Mouse (Mus musculus) lung, postnatal 0 days (tissue): ENCODE results near the gene Gpr33. TPM values are rescaled to one million over a fixed set of nuclear protein-coding genes. Genes with fewer than 3 reads are reported as not detected.

Experiments
- ATAC-seq: fragments of 200-750 bp; cut with Nextera tagmentation; 2 replicates; pipeline ENCODE4 v1.8.0; 2017; ENCODE audit warnings: moderate library complexity
- DNase-seq: peaks from one replicate; pipeline ENCODE4 v3.0.0-alpha.2; 2016; ENCODE audit warnings: low spot score
- H3K27ac ChIP-seq: fragments of 300-500 bp; sonication (generic); 2 replicates; pipeline ENCODE4 v1.5.1; 2014; ENCODE audit warnings: antibody characterized with exemption, mild to moderate bottlenecking, low read length, mixed read lengths
- H3K27me3 ChIP-seq: fragments of 300-500 bp; sonication (generic); replicated peaks from 2 replicates; pipeline ENCODE4 v1.6.1; 2014; ENCODE audit warnings: low read length, mixed read lengths; ENCODE audit not compliant: insufficient read depth
- H3K36me3 ChIP-seq: fragments of 300-500 bp; sonication (generic); 2 replicates; pipeline ENCODE4 v1.6.1; 2014; ENCODE audit warnings: low read length, mixed read lengths; ENCODE audit not compliant: insufficient read depth
- H3K4me1 ChIP-seq: fragments of 300-500 bp; sonication (generic); 2 replicates; pipeline ENCODE4 v1.6.1; 2014; ENCODE audit warnings: antibody characterized with exemption, low read depth, low read length, mixed read lengths; ENCODE audit not compliant: insufficient read depth
- H3K4me2 ChIP-seq: fragments of 300-500 bp; sonication (generic); replicated peaks from 2 replicates; pipeline ENCODE4 v1.6.1; 2014; ENCODE audit warnings: low read depth, mild to moderate bottlenecking, low read length, moderate library complexity, mixed read lengths
- H3K4me3 ChIP-seq: fragments of 300-500 bp; sonication (generic); 2 replicates; pipeline ENCODE4 v1.5.1; 2014; ENCODE audit warnings: low read depth, low read length
- H3K9ac ChIP-seq: fragments of 300-500 bp; sonication (generic); replicated peaks from 2 replicates; pipeline ENCODE4 v1.6.1; 2014; ENCODE audit warnings: low read depth, mild to moderate bottlenecking
- H3K9me3 ChIP-seq: fragments of 300-500 bp; sonication (generic); 2 replicates; pipeline ENCODE4 v1.6.1; 2016; ENCODE audit warnings: low read length, mixed read lengths
- CTCF ChIP-seq: IDR thresholded peaks from 2 replicates; pipeline ENCODE4 v1.5.1; 2016; ENCODE audit warnings: antibody characterized with exemption, mild to moderate bottlenecking
- EP300 ChIP-seq: IDR thresholded peaks from 2 replicates; pipeline ENCODE4 v1.6.1; 2016; ENCODE audit warnings: antibody characterized with exemption, mild to moderate bottlenecking, control low read depth
- WGBS: fragments of 180-500 bp; shearing (Covaris S2); extraction: QIAGEN DNeasy Blood & Tissue Kit; methylation state at CpG from one replicate; pipeline ENCODE4 v1.1.7; 2014; 5-methylcytosine and 5-hydroxymethylcytosine counted together
- polyA plus RNA-seq: library from polyadenylated mRNA; unstranded; fragments of >200 nt; fragmentation: Nextera tagmentation; extraction: Ambion mirVana; gene quantifications from 2 replicates; pipeline ENCODE4 v1.2.1, GENCODE M21; 2015

Gene Gpr33
- polyA plus RNA-seq, 1 experiment from 2014 or later = not detected

GRCm38 (mm10) chr12:52006633-52006994 lies 21.2 kb downstream of the Gpr33 start:
- H3K4me3 ChIP-seq = peak overlapping the region; percentile 84
- no peaks in the 10 kb centered on the region for H3K9me3 ChIP-seq
- peak overlapping the region; percentile 77; the same call in 1 of the 2 replicates for H3K9ac ChIP-seq
- 0 out of 2 replicates have a peak overlapping the region, but pooled peaks have one; percentile 4 for H3K27ac ChIP-seq
- H3K27me3 ChIP-seq = no peaks in the 10 kb centered on the region
- no peak for TF ChIP-seq CTCF
- 25% methylated on average over 5 of the region's 5 CpGs for WGBS
- H3K36me3 ChIP-seq = no peaks in the 10 kb centered on the region
- ATAC-seq = peak; percentile 65
- peak overlapping the region; percentile 85 for H3K4me2 ChIP-seq
- no peaks in the 10 kb centered on the region; the same call in 1 of the 2 replicates for H3K4me1 ChIP-seq
- DNase-seq = no peak

DNA sequence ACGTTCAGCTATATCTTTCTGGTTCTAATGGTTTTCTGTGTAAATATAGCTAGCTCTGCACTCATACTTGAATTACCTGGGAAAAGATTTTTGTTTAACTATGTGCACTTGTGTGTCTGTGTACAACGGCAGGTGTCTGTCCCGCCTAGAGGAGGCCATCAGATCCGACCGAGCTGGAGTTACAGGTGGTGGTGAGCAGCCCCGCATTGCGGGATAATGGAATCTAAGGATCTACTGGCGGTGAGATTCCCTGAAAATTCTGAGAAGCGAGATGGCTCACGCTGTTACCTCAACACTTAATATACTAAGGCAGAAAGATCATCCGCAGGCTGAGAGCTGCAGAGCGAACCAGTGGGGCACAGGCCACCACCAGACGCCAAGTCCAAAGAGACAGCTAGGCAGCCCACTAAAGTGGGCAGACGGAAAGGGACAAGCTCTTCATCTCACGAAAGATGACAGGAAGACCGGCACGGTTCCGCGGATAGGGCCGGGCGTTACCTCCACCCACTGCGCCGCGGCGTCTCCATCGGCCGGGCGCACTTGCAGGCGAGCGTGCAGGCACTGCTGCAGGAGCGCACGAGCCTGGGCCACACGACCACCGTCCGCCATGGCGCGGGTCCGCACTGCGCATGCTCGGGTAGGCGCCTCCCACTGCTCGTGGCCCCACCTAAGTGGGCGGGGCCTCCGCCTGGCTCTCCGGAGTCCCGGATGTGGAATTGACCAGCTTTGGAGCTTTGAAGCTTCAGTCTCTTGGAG lies 21.8 kb downstream of the Gpr33 start, which contains the start of gene Dtd2:
Dtd2 (minus strand) TSS at position 625 of the 756 bp plus-strand sequence.
- TF ChIP-seq EP300 (no peak), CTCF (no peak)

GRCm38 (mm10) chr12:52002746-52003145 lies 25.1 kb downstream of the Gpr33 start:
- H3K9me3 ChIP-seq = no peaks in the 10 kb centered on the region
- no peak overlapping the region for H3K4me2 ChIP-seq
- no peak overlapping the region for H3K27ac ChIP-seq
- ATAC-seq = no peak
- H3K27me3 ChIP-seq = no peaks in the 10 kb centered on the region
- TF ChIP-seq CTCF (no peak), EP300 (no peak)
- H3K36me3 ChIP-seq = no peaks in the 10 kb centered on the region
- no peaks in the 10 kb centered on the region; the same call in 1 of the 2 replicates for H3K4me1 ChIP-seq
- WGBS = 85% methylated on average over 3 of the region's 3 CpGs
- no peak overlapping the region for H3K4me3 ChIP-seq
- H3K9ac ChIP-seq = no peak overlapping the region
- DNase-seq = no peak

More for the DNA sequence above, 21.8 kb downstream of the Gpr33 start, which contains the start of gene Dtd2:
- H3K36me3 ChIP-seq = no peaks in the 10 kb centered on the region
- ATAC-seq (peak; percentile 98), DNase-seq (peak; percentile 94)
- H3K27ac ChIP-seq = peak within 1 kb of the TSS; percentile 66
- H3K4me3 ChIP-seq = peak within 1 kb of the TSS; percentile 84
- no peaks in the 10 kb centered on the region for H3K9me3 ChIP-seq
- H3K9ac ChIP-seq = peak within 1 kb of the TSS; percentile 77
- no peaks in the 10 kb centered on the region; the same call in 1 of the 2 replicates for H3K4me1 ChIP-seq
- peak within 1 kb of the TSS; percentile 85 for H3K4me2 ChIP-seq
- no peaks in the 10 kb centered on the region for H3K27me3 ChIP-seq
- 2% methylated on average over 46 of the region's 46 CpGs for WGBS

- Histone ChIP-seq H3K4me2 (no peak overlapping the region), H3K27me3 (no peaks in the 10 kb centered on the region), H3K9me3 (no peaks in the 10 kb centered on the region), H3K27ac (no peak overlapping the region), H3K4me1 (no peaks in the 10 kb centered on the region; the same call in 1 of the 2 replicates), H3K9ac (no peak overlapping the region), H3K36me3 (no peaks in the 10 kb centered on the region), H3K4me3 (no peak overlapping the region)
- DNase-seq (peak; percentile 84), ATAC-seq (peak; percentile 60)
- TF ChIP-seq CTCF = peak; percentile 86
- TF ChIP-seq EP300 = no peak
- WGBS = 16% methylated on average over 4 of the region's 4 CpGs
These were observed 26.3 kb downstream of the Gpr33 start for GRCm38 (mm10) chr12:52001544-52001943.

- H3K36me3 ChIP-seq = peaks cover 3% of the 10 kb centered on the region; the same call in 1 of the 2 replicates
- no peak for DNase-seq
- no peaks in the 10 kb centered on the region for H3K9me3 ChIP-seq
- no peaks in the 10 kb centered on the region for H3K27me3 ChIP-seq
- no peak overlapping the region for H3K4me3 ChIP-seq
- H3K27ac ChIP-seq = no peak overlapping the region
- no peaks in the 10 kb centered on the region for H3K4me1 ChIP-seq
- H3K4me2 ChIP-seq = no peak overlapping the region
- no peak overlapping the region for H3K9ac ChIP-seq
- no peak for TF ChIP-seq EP300
- TF ChIP-seq CTCF = no peak
- ATAC-seq = no peak
- 77% methylated on average over 9 of the region's 9 CpGs for WGBS
These were observed 29.4 kb downstream of the Gpr33 start for GRCm38 (mm10) chr12:51998366-51998932.

DNA sequence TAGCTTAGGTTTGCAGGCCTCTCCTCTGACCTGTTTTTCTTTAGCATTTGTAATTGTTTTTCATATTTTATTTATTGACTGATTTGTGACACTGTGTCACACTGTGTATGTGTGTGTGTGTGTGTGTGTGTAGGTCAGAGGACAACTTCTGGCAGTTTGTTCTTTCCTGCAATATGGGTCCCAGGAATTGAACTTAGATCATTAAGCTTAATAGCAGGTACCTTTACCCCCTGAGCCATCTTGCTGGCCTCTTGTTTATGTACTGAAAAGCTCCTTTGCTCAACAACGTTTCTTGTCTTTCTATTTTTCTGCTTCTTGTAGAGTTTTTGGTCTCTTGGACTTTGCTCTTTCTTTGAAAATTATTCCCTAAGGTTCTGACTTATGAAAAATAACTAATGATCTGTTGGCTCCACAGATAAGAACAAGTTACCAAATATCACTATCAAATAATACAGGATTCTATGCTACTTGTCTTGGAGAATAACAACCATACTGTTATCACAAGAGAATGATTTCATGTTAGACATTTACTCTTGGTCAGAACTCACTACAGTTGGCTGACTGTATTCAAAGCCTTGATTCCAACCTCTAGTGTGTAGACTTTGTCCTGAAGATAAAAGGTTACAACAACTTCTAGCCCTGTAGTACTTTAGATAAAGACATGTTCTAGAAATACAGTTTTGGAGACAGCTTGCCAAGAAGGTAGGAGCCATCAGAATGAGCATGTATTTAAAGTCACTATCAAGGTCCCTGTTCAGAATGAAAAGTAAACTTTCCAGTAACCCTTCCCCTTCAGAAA lies 31.9 kb downstream of the Gpr33 start:
- ATAC-seq = no peak
- Histone ChIP-seq H3K36me3 (peaks cover 3% of the 10 kb centered on the region; the same call in 1 of the 2 replicates), H3K27me3 (no peaks in the 10 kb centered on the region)

More for the DNA sequence above, 31.9 kb downstream of the Gpr33 start:
- WGBS = 83% methylated on average over 1 of the region's 1 CpGs
- TF ChIP-seq CTCF = no peak
- TF ChIP-seq EP300 = no peak
- DNase-seq = no peak
- no peaks in the 10 kb centered on the region for H3K4me1 ChIP-seq
- H3K9ac ChIP-seq = no peak overlapping the region
- no peak overlapping the region for H3K4me3 ChIP-seq
- H3K4me2 ChIP-seq = no peak overlapping the region
- no peak overlapping the region for H3K27ac ChIP-seq
- no peaks in the 10 kb centered on the region for H3K9me3 ChIP-seq
